Comparison of ENCODE assay signal across 27 mouse cellular contexts in the genomic region with DNA sequence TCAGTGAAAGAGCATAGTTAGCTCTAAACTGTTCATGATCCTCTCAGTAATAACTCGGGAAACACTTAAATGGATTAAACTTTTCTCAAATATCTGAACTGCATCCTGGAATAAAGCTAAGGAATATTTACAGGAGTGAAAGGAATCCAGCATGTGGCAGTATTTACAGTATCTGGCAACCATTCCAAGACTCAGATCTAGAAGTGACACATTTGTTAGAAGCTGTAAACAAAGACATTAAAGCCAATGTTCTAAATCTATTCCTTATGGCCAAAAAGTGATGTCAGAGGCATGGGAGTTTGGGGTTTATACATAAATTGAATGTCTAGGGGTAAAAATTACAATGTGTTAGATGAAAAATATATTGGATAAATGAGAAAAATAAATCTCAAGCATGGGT.
A peak's percentile ranks its signal among the peaks of the same experiment; 100 is the strongest.
DNase-seq lines count a peak whose midpoint lies in the region; ATAC-seq and TF ChIP-seq lines count a peak whose summit lies in the region.
"Had no signal": no experiment of that assay in that cellular context is flagged by ENCODE, and none has a peak within 500 bp of the region (broad histone marks: within the 10 kb centered on the region; RNA-seq: fewer than 3 reads in every experiment).

No protein-coding gene starts in this region.

- TF ChIP-seq CTCF in lung, embryonic 14.5 days (IDR thresholded peaks at IDR 0.05; ENCODE audit: low read depth), result no peak
- no peak for TF ChIP-seq CTCF in thymus, adult 2 months (IDR thresholded peaks at IDR 0.05; ENCODE audit: borderline replicate concordance, control insufficient read depth, extremely low read depth, insufficient read depth, low read length, poor library complexity)

- H3K36me3 ChIP-seq in forebrain, embryonic 14.5 days (ENCODE audit: control insufficient read depth, insufficient read depth, low read length), result no peaks in the 10 kb centered on the region
- no peaks in the 10 kb centered on the region for H3K36me3 ChIP-seq in forebrain, embryonic 11.5 days (ENCODE audit: control insufficient read depth, insufficient read depth, low read length)
- no peaks in the 10 kb centered on the region for H3K36me3 ChIP-seq in lung, embryonic 14.5 days (ENCODE audit: insufficient read depth)
- no peaks in the 10 kb centered on the region for H3K36me3 ChIP-seq in embryonic facial prominence, embryonic 14.5 days (ENCODE audit: control insufficient read depth, insufficient read depth, low read length)
- H3K36me3 ChIP-seq in thymus, adult 2 months (ENCODE audit: control insufficient read depth, insufficient read depth, low read length), result no peaks in the 10 kb centered on the region
- H3K36me3 ChIP-seq: embryonic facial prominence, embryonic 15.5 days; forebrain, embryonic 12.5 days; heart, embryonic 10.5 days; heart, embryonic 13.5 days had no signal

- DNase-seq in forebrain, embryonic 14.5 days (ENCODE audit: low spot score), result peak; percentile 15
- DNase-seq in forebrain, embryonic 11.5 days (ENCODE audit: low spot score), result no peak
- DNase-seq in lung, embryonic 14.5 days, result peak; percentile 50
- no peak for DNase-seq in lung, postnatal 14 days
- peak; percentile 53 for DNase-seq in embryonic facial prominence, embryonic 14.5 days (ENCODE audit: low spot score)
- no peak for DNase-seq in thymus, adult 2 months
- no peak for DNase-seq in urinary bladder, adult 2 months (ENCODE audit: low spot score)
- DNase-seq: adrenal gland, adult 8-10 months; adrenal gland, postnatal 25 days; cerebellum, adult 18-20 months; cerebellum, adult 9-11 months; cerebellum, postnatal 25 days; gastrocnemius, postnatal 10 days; gastrocnemius, postnatal 36 days; heart, adult 2 months; heart, postnatal 14 days; heart, postnatal 4 days had no signal

- no peak for TF ChIP-seq POLR2A in thymus, adult 2 months (IDR thresholded peaks at IDR 0.05; ENCODE audit: control insufficient read depth, extremely low read depth, insufficient read depth, low read length, poor library complexity)

- H3K27me3 ChIP-seq in forebrain, embryonic 14.5 days (replicated peaks; ENCODE audit: control insufficient read depth, insufficient read depth, low read length), result no peaks in the 10 kb centered on the region
- no peaks in the 10 kb centered on the region for H3K27me3 ChIP-seq in forebrain, embryonic 11.5 days (ENCODE audit: control insufficient read depth, insufficient read depth, low read length)
- H3K27me3 ChIP-seq in lung, embryonic 14.5 days (ENCODE audit: insufficient read depth, low read length), result no peaks in the 10 kb centered on the region
- H3K27me3 ChIP-seq in embryonic facial prominence, embryonic 14.5 days (replicated peaks; ENCODE audit: control insufficient read depth, insufficient read depth, low read length), result no peaks in the 10 kb centered on the region
- no peaks in the 10 kb centered on the region for H3K27me3 ChIP-seq in thymus, adult 2 months (ENCODE audit: control insufficient read depth, insufficient read depth, low read length)
- H3K27me3 ChIP-seq: embryonic facial prominence, embryonic 15.5 days; forebrain, embryonic 12.5 days; heart, embryonic 13.5 days had no signal

- no peak overlapping the region for H3K4me2 ChIP-seq in forebrain, embryonic 14.5 days (ENCODE audit: low read length)
- no peak overlapping the region for H3K4me2 ChIP-seq in forebrain, embryonic 11.5 days (ENCODE audit: low read depth, low read length, severe bottlenecking)
- no peak overlapping the region for H3K4me2 ChIP-seq in lung, embryonic 14.5 days
- no peak overlapping the region for H3K4me2 ChIP-seq in embryonic facial prominence, embryonic 14.5 days (ENCODE audit: low read depth, low read length)
- H3K4me2 ChIP-seq: embryonic facial prominence, embryonic 15.5 days; forebrain, embryonic 12.5 days; heart, embryonic 13.5 days; hindbrain, embryonic 14.5 days had no signal

- WGBS in forebrain, embryonic 14.5 days, result 83% methylated on average over 1 of the region's 1 CpGs
- WGBS in forebrain, embryonic 11.5 days, result 87% methylated on average over 1 of the region's 1 CpGs
- 55% methylated on average over 1 of the region's 1 CpGs for WGBS in lung, embryonic 14.5 days
- WGBS in embryonic facial prominence, embryonic 14.5 days, result 62% methylated on average over 1 of the region's 1 CpGs
- 90% methylated on average over 1 of the region's 1 CpGs for WGBS in thymus, adult 2 months

- H3K27ac ChIP-seq in forebrain, embryonic 14.5 days (ENCODE audit: low read depth, low read length), result no peak overlapping the region
- no peak overlapping the region for H3K27ac ChIP-seq in forebrain, embryonic 11.5 days (ENCODE audit: low read depth, low read length)
- no peak overlapping the region for H3K27ac ChIP-seq in lung, embryonic 14.5 days (ENCODE audit: low read depth)
- H3K27ac ChIP-seq in embryonic facial prominence, embryonic 14.5 days (replicated peaks; ENCODE audit: low read depth, low read length), result no peak overlapping the region
- no peak overlapping the region for H3K27ac ChIP-seq in thymus, adult 2 months (ENCODE audit: control insufficient read depth, insufficient read depth, low read length)
- H3K27ac ChIP-seq: embryonic facial prominence, embryonic 15.5 days; forebrain, embryonic 12.5 days; heart, adult 2 months; heart, embryonic 10.5 days; heart, embryonic 13.5 days; hindbrain, embryonic 14.5 days; hindbrain, postnatal 0 days had no signal

- H3K4me3 ChIP-seq in forebrain, embryonic 14.5 days (ENCODE audit: low read depth, low read length), result no peak overlapping the region
- no peak overlapping the region for H3K4me3 ChIP-seq in forebrain, embryonic 11.5 days (ENCODE audit: low read depth, low read length)
- H3K4me3 ChIP-seq in lung, embryonic 14.5 days (ENCODE audit: low read depth, low read length), result no peak overlapping the region
- H3K4me3 ChIP-seq in embryonic facial prominence, embryonic 14.5 days (ENCODE audit: low read depth, low read length), result no peak overlapping the region
- H3K4me3 ChIP-seq in thymus, adult 2 months (ENCODE audit: control insufficient read depth, insufficient read depth, low read length), result no peak overlapping the region
- H3K4me3 ChIP-seq: embryonic facial prominence, embryonic 15.5 days; forebrain, embryonic 12.5 days; heart, adult 2 months; heart, embryonic 10.5 days; heart, embryonic 13.5 days had no signal

- ATAC-seq in forebrain, embryonic 14.5 days, result no peak
- ATAC-seq in forebrain, embryonic 11.5 days (replicated peaks; ENCODE audit: low FRiP score), result no peak
- no peak for ATAC-seq in lung, embryonic 14.5 days (ENCODE audit: insufficient read depth)
- ATAC-seq in embryonic facial prominence, embryonic 14.5 days (ENCODE audit: low read depth), result no peak
- ATAC-seq: activated CD4-positive, CD25-positive, alpha-beta regulatory T cell, adult 4 months; CD4-positive, CD25-positive, alpha-beta regulatory T cell, adult 4 months; forebrain, embryonic 16.5 days; hindbrain, postnatal 0 days; inflammation-experienced regulatory T-cells, adult 6 months had no signal

- H3K4me1 ChIP-seq in forebrain, embryonic 14.5 days (ENCODE audit: control insufficient read depth, insufficient read depth, low read length), result no peaks in the 10 kb centered on the region
- H3K4me1 ChIP-seq in forebrain, embryonic 11.5 days (replicated peaks; ENCODE audit: control insufficient read depth, insufficient read depth, low read length), result no peaks in the 10 kb centered on the region
- H3K4me1 ChIP-seq in lung, embryonic 14.5 days (ENCODE audit: insufficient read depth), result no peaks in the 10 kb centered on the region
- no peaks in the 10 kb centered on the region for H3K4me1 ChIP-seq in embryonic facial prominence, embryonic 14.5 days (ENCODE audit: control insufficient read depth, insufficient read depth, low read length)
- H3K4me1 ChIP-seq in thymus, adult 2 months (replicated peaks; ENCODE audit: control insufficient read depth, insufficient read depth, low read length), result no peaks in the 10 kb centered on the region
- H3K4me1 ChIP-seq: embryonic facial prominence, embryonic 15.5 days; forebrain, embryonic 12.5 days; heart, embryonic 10.5 days; heart, embryonic 13.5 days had no signal

- H3K9ac ChIP-seq in forebrain, embryonic 14.5 days (ENCODE audit: low read length), result no peak overlapping the region
- H3K9ac ChIP-seq in forebrain, embryonic 11.5 days (ENCODE audit: low read length), result no peak overlapping the region
- H3K9ac ChIP-seq in lung, embryonic 14.5 days, result no peak overlapping the region
- H3K9ac ChIP-seq in embryonic facial prominence, embryonic 14.5 days (ENCODE audit: low read depth, low read length), result no peak overlapping the region
- H3K9ac ChIP-seq: embryonic facial prominence, embryonic 15.5 days; forebrain, embryonic 12.5 days; heart, embryonic 13.5 days; hindbrain, embryonic 14.5 days had no signal

- H3K9me3 ChIP-seq in forebrain, embryonic 14.5 days (replicated peaks; ENCODE audit: control insufficient read depth, low read length), result no peaks in the 10 kb centered on the region
- H3K9me3 ChIP-seq in forebrain, embryonic 11.5 days (ENCODE audit: control insufficient read depth, low read length), result no peaks in the 10 kb centered on the region
- no peaks in the 10 kb centered on the region for H3K9me3 ChIP-seq in lung, embryonic 14.5 days (ENCODE audit: low read depth, low read length)
- no peaks in the 10 kb centered on the region for H3K9me3 ChIP-seq in embryonic facial prominence, embryonic 14.5 days (ENCODE audit: control insufficient read depth, low read length)
- H3K9me3 ChIP-seq: embryonic facial prominence, embryonic 15.5 days; forebrain, embryonic 12.5 days; heart, embryonic 10.5 days; heart, embryonic 13.5 days had no signal

Comparison
In these comparisons a context has a peak if more than half of its experiments do, and no peak if none do; other contexts are left out.
1. DNase-seq: peak in forebrain, embryonic 14.5 days (single experiment), lung, embryonic 14.5 days (single experiment) and embryonic facial prominence, embryonic 14.5 days (single experiment); none in forebrain, embryonic 11.5 days (single experiment), lung, postnatal 14 days (single experiment), thymus, adult 2 months (single experiment) and urinary bladder, adult 2 months (single experiment).